Mouse (Mus musculus) macrophage (primary cell): ENCODE measurements around the gene Mettl14. TPM values are rescaled to one million over a fixed set of nuclear protein-coding genes. Genes with fewer than 3 reads are reported as not detected.

ENCODE experiments used
- H3K27ac ChIP-seq: fragments of 350-480 bp; formaldehyde crosslinking; 2 replicates; pipeline ENCODE4 v1.9.0; 2021
- H3K36me3 ChIP-seq: fragments of 350-480 bp; formaldehyde crosslinking; 2 replicates; pipeline ENCODE4 v1.9.0; 2021; ENCODE audit errors: inconsistent target
- H3K4me3 ChIP-seq: fragments of 350-480 bp; formaldehyde crosslinking; 2 replicates; pipeline ENCODE4 v1.9.0; 2021; ENCODE audit errors: inconsistent target
- H3K79me2 ChIP-seq: fragments of 350-480 bp; formaldehyde crosslinking; 2 replicates; pipeline ENCODE4 v1.9.0; 2021; ENCODE audit errors: inconsistent target
- WGBS: methylation state at CpG from one replicate; pipeline ENCODE4 v1.1.7; 2026; ENCODE audit warnings: inconsistent platforms; ENCODE audit not compliant: missing documents; 5-methylcytosine and 5-hydroxymethylcytosine counted together
- polyA plus RNA-seq: library from polyadenylated mRNA; stranded (reverse); fragments of 250-400 nt; gene quantifications from 3 replicates; pipeline ENCODE4 v1.2.4, GENCODE M21; 2018; ENCODE audit warnings: inconsistent platforms

Mettl14 gene
- polyA plus RNA-seq, 1 experiment from 2014 or later: 21.7 TPM

DNA sequence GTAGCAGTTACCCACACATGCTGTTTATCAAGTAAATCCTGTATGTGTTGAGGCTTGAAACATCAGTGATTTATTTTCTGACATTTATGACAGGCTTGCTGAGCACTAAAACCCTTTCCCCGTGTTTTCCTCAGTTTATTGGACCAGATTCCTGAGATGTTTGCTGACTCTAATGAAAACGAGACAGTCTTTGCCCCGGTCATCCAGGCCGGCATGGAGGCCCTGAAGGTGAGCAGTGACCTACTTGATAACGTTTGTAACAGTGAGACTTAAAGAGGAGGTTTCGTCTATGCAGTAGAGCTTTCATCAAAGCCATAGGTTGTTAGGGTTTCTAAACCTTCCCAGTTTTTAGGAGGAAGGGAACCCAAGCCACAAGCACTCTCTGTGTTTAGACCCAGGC lies 42.2 kb downstream of the Mettl14 start:
- Histone ChIP-seq H3K79me2 (no peaks in the 10 kb centered on the region), H3K4me3 (no peak overlapping the region), H3K36me3 (peaks cover 25% of the 10 kb centered on the region), H3K27ac (no peak overlapping the region)
- WGBS: 90% methylated on average over 6 of the region's 6 CpGs

DNA sequence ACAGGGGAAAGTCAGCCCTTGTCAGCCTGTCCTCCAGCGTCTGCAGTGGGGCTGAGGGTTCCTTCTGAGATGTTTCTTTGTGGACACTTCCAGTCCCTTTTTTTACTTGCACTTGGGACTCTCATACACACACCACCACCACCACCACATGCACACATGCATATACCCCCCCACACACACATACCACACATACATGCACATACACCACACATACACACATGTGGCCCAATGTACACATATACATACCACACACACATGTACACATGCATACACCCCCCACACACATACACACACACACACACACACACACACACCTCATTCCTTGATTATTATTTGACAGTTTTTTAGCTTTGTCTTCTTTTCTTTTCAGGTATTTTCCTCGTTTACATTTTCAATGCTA lies 44.9 kb downstream of the Mettl14 start:
- 100% methylated on average over 1 of the region's 2 CpGs for WGBS
- H3K79me2 ChIP-seq: no peaks in the 10 kb centered on the region
- H3K36me3 ChIP-seq: peaks cover 25% of the 10 kb centered on the region
- H3K27ac ChIP-seq: no peak overlapping the region
- no peak overlapping the region for H3K4me3 ChIP-seq

GRCm38 (mm10) chr3:123338666-123339195 lies 47.2 kb downstream of the Mettl14 start:
- 84% methylated on average over 12 of the region's 12 CpGs for WGBS
- Histone ChIP-seq H3K36me3 (peaks cover 13% of the 10 kb centered on the region), H3K79me2 (no peaks in the 10 kb centered on the region), H3K4me3 (no peak overlapping the region), H3K27ac (no peak overlapping the region)

GRCm38 (mm10) chr3:123337853-123338252 lies 48.1 kb downstream of the Mettl14 start:
- Histone ChIP-seq H3K79me2 (no peaks in the 10 kb centered on the region), H3K36me3 (peaks cover 6% of the 10 kb centered on the region; the same call in 1 of the 2 replicates), H3K27ac (no peak overlapping the region), H3K4me3 (no peak overlapping the region)
- 95% methylated on average over 6 of the region's 6 CpGs for WGBS

DNA sequence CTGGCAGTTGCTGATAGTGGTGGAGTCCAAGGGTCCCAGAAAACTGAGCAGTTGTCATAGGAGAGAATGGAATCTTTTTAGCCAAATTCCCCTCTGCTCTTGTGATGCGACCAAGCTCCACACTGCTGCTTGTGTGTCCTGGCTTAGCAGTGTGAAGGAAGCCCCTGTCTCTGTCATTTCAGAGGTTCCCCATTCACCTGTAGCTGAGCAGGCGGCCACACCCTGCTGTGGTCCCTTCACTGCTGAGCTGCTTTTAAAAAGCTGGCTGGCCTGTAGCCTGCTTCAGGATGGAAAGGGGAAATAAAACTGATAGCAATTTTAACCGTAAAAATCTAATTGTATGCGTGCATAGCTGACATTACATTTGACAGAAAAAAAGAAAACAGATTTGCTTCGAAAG lies 49.0 kb downstream of the Mettl14 start:
- no peaks in the 10 kb centered on the region for H3K79me2 ChIP-seq
- H3K36me3 ChIP-seq: peaks cover 6% of the 10 kb centered on the region; the same call in 1 of the 2 replicates
- H3K27ac ChIP-seq: no peak overlapping the region
- no peak overlapping the region for H3K4me3 ChIP-seq
- WGBS: 52% methylated on average over 5 of the region's 5 CpGs

DNA sequence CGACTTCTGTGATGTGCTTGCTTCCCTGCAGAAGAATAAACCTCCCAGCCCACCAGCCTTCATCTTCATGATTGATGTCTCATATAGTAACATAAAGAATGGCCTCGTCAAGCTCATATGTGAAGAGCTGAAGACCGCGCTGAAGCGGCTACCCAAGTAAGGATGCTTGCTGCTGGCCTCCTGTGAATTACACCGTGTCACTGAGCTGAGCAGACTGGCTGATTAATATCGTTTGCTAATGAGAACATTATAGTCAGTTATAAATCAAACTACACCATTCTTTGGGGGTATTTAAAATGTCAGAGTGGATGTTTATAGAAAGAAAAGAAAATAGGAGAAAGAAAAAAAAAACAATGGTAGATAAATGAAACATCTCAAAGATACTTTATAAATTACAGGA lies 49.5 kb downstream of the Mettl14 start:
- WGBS: 92% methylated on average over 7 of the region's 7 CpGs
- H3K27ac ChIP-seq: no peak overlapping the region

GRCm38 (mm10) chr3:123335480-123335879 lies 50.4 kb downstream of the Mettl14 start:
- no peak overlapping the region for H3K4me3 ChIP-seq
- WGBS: 72% methylated on average over 3 of the region's 3 CpGs
- H3K79me2 ChIP-seq: no peaks in the 10 kb centered on the region
- H3K27ac ChIP-seq: no peak overlapping the region
- peaks cover 2% of the 10 kb centered on the region; the same call in 1 of the 2 replicates for H3K36me3 ChIP-seq

More for the DNA sequence above, 49.5 kb downstream of the Mettl14 start:
- H3K79me2 ChIP-seq: no peaks in the 10 kb centered on the region
- H3K4me3 ChIP-seq: no peak overlapping the region
- peaks cover 6% of the 10 kb centered on the region; the same call in 1 of the 2 replicates for H3K36me3 ChIP-seq

GRCm38 (mm10) chr3:123334947-123335346 lies 51.0 kb downstream of the Mettl14 start:
- WGBS: 47% methylated on average over 7 of the region's 7 CpGs
- Histone ChIP-seq H3K36me3 (no peaks in the 10 kb centered on the region; the same call in 1 of the 2 replicates), H3K27ac (0 out of 2 replicates have a peak overlapping the region, but pooled peaks have one; percentile 10), H3K4me3 (no peak overlapping the region), H3K79me2 (no peaks in the 10 kb centered on the region)

GRCm38 (mm10) chr3:123333055-123333424 lies 52.9 kb downstream of the Mettl14 start:
- Histone ChIP-seq H3K36me3 (peaks cover under 1% of the 10 kb centered on the region; the same call in 1 of the 2 replicates), H3K79me2 (no peaks in the 10 kb centered on the region), H3K4me3 (no peak overlapping the region), H3K27ac (no peak overlapping the region)
- 9% methylated on average over 4 of the region's 4 CpGs for WGBS

DNA sequence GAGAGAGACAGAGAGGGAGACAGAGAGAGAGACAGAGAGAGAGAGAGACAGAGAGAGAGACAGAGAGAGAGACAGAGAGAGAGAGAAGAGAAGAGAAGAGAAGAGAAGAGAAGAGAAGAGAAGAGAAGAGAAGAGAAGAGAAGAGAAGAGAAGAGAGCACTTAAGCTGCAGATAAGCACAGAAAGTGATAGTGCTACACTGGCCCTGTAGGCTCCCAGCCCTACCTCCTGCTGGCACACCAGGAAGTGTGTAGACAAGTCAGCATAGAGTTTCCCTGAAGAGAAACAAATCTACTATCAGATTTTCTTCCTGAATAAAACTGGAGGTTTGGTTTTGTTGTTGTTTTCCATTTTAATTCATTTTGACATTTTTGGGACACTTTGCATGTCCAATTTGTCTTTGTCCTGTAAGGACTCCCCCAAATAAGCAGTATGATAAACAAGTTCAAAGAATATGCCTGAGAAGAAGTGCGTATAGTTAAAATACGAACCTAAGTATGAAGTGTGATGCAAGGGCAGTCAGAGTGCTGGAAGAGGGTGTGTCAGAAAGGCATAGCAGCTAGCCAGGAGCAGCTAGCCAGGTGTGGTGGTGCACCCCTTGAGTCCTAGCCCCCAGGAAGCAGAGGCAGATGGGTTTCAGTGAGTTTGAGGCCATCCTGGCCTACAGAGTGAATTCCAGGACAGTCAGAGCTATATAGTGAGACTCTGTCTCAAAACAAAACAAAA lies 53.4 kb downstream of the Mettl14 start:
- H3K79me2 ChIP-seq: no peaks in the 10 kb centered on the region
- 78% methylated on average over 2 of the region's 2 CpGs for WGBS
- H3K4me3 ChIP-seq: no peak overlapping the region
- no peak overlapping the region for H3K27ac ChIP-seq
- peaks cover 6% of the 10 kb centered on the region; the same call in 1 of the 2 replicates for H3K36me3 ChIP-seq

DNA sequence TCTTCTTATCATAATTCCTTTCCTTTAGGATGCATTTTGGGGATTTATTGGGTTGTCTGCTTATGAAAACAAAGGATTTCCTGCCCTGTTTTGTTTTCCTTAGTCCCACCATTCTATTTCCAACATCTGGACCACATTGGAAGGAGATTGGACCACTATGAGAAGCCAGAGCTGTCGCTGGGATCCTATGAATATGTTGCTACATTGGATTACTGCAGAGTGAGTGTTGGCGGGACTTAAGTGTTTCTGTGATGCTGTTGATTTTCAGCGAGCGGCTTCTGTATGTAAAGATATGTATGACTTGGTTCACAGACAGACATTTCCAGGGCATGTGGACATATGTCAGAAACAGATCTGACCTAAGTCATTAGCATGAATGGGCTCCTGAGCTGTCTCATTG lies 55.7 kb downstream of the Mettl14 start:
- no peaks in the 10 kb centered on the region for H3K79me2 ChIP-seq
- no peak overlapping the region for H3K27ac ChIP-seq
- 0 out of 2 replicates have a peak, but pooled peaks cover 8% of the 10 kb centered on the region for H3K36me3 ChIP-seq
- H3K4me3 ChIP-seq: no peak overlapping the region
- WGBS: 93% methylated on average over 4 of the region's 4 CpGs

GRCm38 (mm10) chr3:123329251-123329650 lies 56.7 kb downstream of the Mettl14 start:
- Histone ChIP-seq H3K4me3 (no peak overlapping the region), H3K27ac (no peak overlapping the region), H3K79me2 (no peaks in the 10 kb centered on the region), H3K36me3 (0 out of 2 replicates have a peak, but pooled peaks cover 8% of the 10 kb centered on the region)
- 69% methylated on average over 6 of the region's 6 CpGs for WGBS

DNA sequence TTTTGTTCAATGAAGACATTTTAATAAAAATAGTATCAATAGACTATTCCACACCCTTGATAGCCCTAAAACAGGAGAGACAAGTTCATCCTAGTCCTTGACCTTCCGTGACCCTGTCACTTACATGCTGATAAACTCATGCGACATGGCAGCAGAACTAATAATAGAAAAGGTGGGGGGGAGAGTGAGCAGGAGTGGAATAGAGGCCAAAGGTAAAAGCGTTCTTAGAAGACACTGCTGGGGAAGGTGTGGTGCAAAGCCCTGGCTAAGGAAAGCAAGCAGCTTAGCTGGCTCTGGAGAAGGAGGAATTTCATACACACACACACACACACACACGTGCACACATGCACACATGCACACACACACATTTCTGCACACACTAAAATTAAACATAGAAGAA lies 61.6 kb downstream of the Mettl14 start:
- Histone ChIP-seq H3K36me3 (0 out of 2 replicates have a peak, but pooled peaks cover 8% of the 10 kb centered on the region), H3K79me2 (no peaks in the 10 kb centered on the region), H3K4me3 (no peak overlapping the region), H3K27ac (no peak overlapping the region)
- 98% methylated on average over 4 of the region's 4 CpGs for WGBS

GRCm38 (mm10) chr3:123322147-123322546 lies 63.8 kb downstream of the Mettl14 start:
- Histone ChIP-seq H3K27ac (no peak overlapping the region), H3K4me3 (no peak overlapping the region), H3K36me3 (no peaks in the 10 kb centered on the region), H3K79me2 (no peaks in the 10 kb centered on the region)
- 86% methylated on average over 1 of the region's 1 CpGs for WGBS

- H3K36me3 ChIP-seq: no peaks in the 10 kb centered on the region
- no peak overlapping the region for H3K4me3 ChIP-seq
- H3K27ac ChIP-seq: no peak overlapping the region
- no peaks in the 10 kb centered on the region for H3K79me2 ChIP-seq
- 96% methylated on average over 6 of the region's 6 CpGs for WGBS
Observed at GRCm38 (mm10) chr3:123321612-123322011, 64.3 kb downstream of the Mettl14 start.
